Mouse (Mus musculus): ENCODE results near the gene Olfr1099. TPM values are rescaled to one million over a fixed set of nuclear protein-coding genes. Genes with fewer than 3 reads are reported as not detected.

The Olfr1099 gene
- total RNA-seq (2014; rRNA removed) (not detected in 2 replicates), polyA plus RNA-seq (2015; fragmentation: Nextera tagmentation; extraction: Ambion mirVana) (not detected in 2 replicates)

DNA sequence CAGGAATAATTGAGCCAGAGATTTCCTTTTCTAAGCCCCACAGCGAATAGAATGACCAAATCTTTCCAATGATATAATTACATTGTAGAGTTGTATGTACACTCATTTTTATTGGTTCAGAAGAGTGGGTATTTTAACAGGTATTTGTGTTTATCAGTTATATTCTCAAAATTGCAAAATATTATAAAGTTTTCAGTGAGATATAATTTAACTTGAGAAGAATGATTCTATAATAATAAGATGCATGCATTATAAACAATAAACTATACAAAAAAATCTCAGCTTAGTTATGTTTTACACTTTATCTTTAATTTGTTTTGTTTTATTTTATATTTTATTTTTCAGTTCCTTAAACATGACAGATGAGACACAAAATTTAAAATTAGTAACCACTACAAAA lies at the start of gene Olfr1099:
Gene Olfr1099, minus strand, starts transcription at position 101 of the 400 bp plus-strand sequence.
- H3K9ac ChIP-seq (replicated peaks; ENCODE audit: low read length, poor library complexity, severe bottlenecking), result no peak within 1 kb of the TSS
- WGBS, result 81% methylated on average over 1 of the region's 1 CpGs
- H3K4me1 ChIP-seq (ENCODE audit: insufficient read depth, low read length), result no peaks in the 10 kb centered on the region
- no peak within 1 kb of the TSS for H3K27ac ChIP-seq (ENCODE audit: low read depth, low read length)
- no peak within 1 kb of the TSS for H3K4me2 ChIP-seq (ENCODE audit: low read depth, low read length, poor library complexity, severe bottlenecking)
- DNase-seq (ENCODE audit: low spot score) (no peak), ATAC-seq (ENCODE audit: low FRiP score) (no peak)
- no peak within 1 kb of the TSS for H3K4me3 ChIP-seq (ENCODE audit: low read depth, low read length)
- no peaks in the 10 kb centered on the region for H3K27me3 ChIP-seq (ENCODE audit: insufficient read depth, low read length)
- no peak for TF ChIP-seq CTCF (IDR thresholded peaks at IDR 0.05)
- H3K36me3 ChIP-seq (ENCODE audit: insufficient read depth, low read length), result no peaks in the 10 kb centered on the region
- H3K9me3 ChIP-seq (ENCODE audit: low read length), result no peaks in the 10 kb centered on the region

DNA sequence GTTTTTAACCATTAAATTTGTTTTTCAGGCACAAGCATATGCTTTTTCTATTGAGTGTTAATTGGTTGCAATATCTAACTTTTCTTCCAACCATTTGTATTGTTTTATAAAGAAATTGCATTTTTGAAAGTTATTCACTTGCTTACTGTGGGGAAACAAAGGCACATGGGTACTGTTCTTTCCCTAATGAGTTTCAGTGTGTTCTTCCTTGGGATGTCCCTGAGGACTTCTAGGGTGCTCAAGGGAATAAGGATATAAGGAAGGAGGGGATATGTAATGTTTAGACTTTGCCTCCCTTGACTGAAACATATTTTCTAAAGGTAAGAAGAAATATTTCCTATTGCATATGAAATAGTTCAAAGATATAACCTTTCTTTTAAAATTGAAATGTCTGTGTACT lies 37.6 kb upstream of the Olfr1099 start, which contains the start of gene Olfr1102:
Gene Olfr1102, plus strand, starts transcription at position 301 of the 400 bp plus-strand sequence.
- Histone ChIP-seq H3K9ac (replicated peaks; ENCODE audit: low read length, poor library complexity, severe bottlenecking) (no peak within 1 kb of the TSS), H3K9me3 (ENCODE audit: low read length) (no peaks in the 10 kb centered on the region), H3K27me3 (ENCODE audit: insufficient read depth, low read length) (no peaks in the 10 kb centered on the region), H3K4me2 (ENCODE audit: low read depth, low read length, poor library complexity, severe bottlenecking) (no peak within 1 kb of the TSS), H3K4me1 (ENCODE audit: insufficient read depth, low read length) (no peaks in the 10 kb centered on the region), H3K27ac (ENCODE audit: low read depth, low read length) (no peak within 1 kb of the TSS), H3K36me3 (ENCODE audit: insufficient read depth, low read length) (no peaks in the 10 kb centered on the region), H3K4me3 (ENCODE audit: low read depth, low read length) (no peak within 1 kb of the TSS)
- no peak for TF ChIP-seq CTCF (IDR thresholded peaks at IDR 0.05)
- DNase-seq (ENCODE audit: low spot score) (no peak), ATAC-seq (ENCODE audit: low FRiP score) (no peak)

GRCm38 (mm10) chr2:86991121-86991520 lies 30.6 kb upstream of the Olfr1099 start, which contains the start of gene Olfr1101:
Gene Olfr1101 (minus strand): TSS chr2:86991221.
- no peak within 1 kb of the TSS for H3K27ac ChIP-seq (ENCODE audit: low read depth, low read length)
- DNase-seq (ENCODE audit: low spot score), result no peak
- no peak for TF ChIP-seq CTCF (IDR thresholded peaks at IDR 0.05)
- H3K9ac ChIP-seq (replicated peaks; ENCODE audit: low read length, poor library complexity, severe bottlenecking), result no peak within 1 kb of the TSS
- no peaks in the 10 kb centered on the region for H3K27me3 ChIP-seq (ENCODE audit: insufficient read depth, low read length)
- ATAC-seq (ENCODE audit: low FRiP score), result no peak
- H3K4me3 ChIP-seq (ENCODE audit: low read depth, low read length), result no peak within 1 kb of the TSS
- no peaks in the 10 kb centered on the region for H3K4me1 ChIP-seq (ENCODE audit: insufficient read depth, low read length)
- H3K4me2 ChIP-seq (ENCODE audit: low read depth, low read length, poor library complexity, severe bottlenecking), result no peak within 1 kb of the TSS
- no peaks in the 10 kb centered on the region for H3K36me3 ChIP-seq (ENCODE audit: insufficient read depth, low read length)
- no peaks in the 10 kb centered on the region for H3K9me3 ChIP-seq (ENCODE audit: low read length)
- 78% methylated on average over 3 of the region's 3 CpGs for WGBS

GRCm38 (mm10) chr2:86979854-86980253 lies 19.4 kb upstream of the Olfr1099 start, which contains the start of gene Olfr1100:
Gene Olfr1100 (minus strand): TSS chr2:86979954.
- H3K9ac ChIP-seq (replicated peaks; ENCODE audit: low read length, poor library complexity, severe bottlenecking), result no peak within 1 kb of the TSS
- no peak within 1 kb of the TSS for H3K4me2 ChIP-seq (ENCODE audit: low read depth, low read length, poor library complexity, severe bottlenecking)
- no peak for TF ChIP-seq CTCF (IDR thresholded peaks at IDR 0.05)
- H3K4me1 ChIP-seq (ENCODE audit: insufficient read depth, low read length), result no peaks in the 10 kb centered on the region
- no peak within 1 kb of the TSS for H3K4me3 ChIP-seq (ENCODE audit: low read depth, low read length)
- no peak for DNase-seq (ENCODE audit: low spot score)
- WGBS, result 81% methylated on average over 3 of the region's 3 CpGs
- no peak within 1 kb of the TSS for H3K27ac ChIP-seq (ENCODE audit: low read depth, low read length)
- no peaks in the 10 kb centered on the region for H3K9me3 ChIP-seq (ENCODE audit: low read length)
- H3K27me3 ChIP-seq (ENCODE audit: insufficient read depth, low read length), result no peaks in the 10 kb centered on the region
- no peaks in the 10 kb centered on the region for H3K36me3 ChIP-seq (ENCODE audit: insufficient read depth, low read length)
- no peak for ATAC-seq (ENCODE audit: low FRiP score)

DNA sequence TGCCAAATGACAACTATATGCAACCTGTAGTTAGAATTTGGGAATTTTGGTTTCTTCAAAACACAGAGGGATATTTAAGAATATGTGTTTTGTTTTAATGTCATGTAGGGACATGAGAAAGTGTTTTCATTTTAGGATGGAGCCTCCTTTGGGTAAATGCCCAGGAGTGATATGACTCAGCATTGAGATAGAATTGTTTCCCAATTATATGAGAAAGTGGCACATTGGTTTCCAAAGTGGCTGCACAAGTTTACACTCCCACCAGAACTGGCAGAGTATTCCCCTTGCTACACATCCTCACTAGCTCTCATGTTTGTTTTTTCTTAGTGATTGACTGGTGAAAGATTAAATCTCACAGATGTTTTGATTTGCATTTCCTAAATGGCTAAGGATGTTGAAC lies 33.9 kb downstream of the Olfr1099 start:
- Histone ChIP-seq H3K27me3 (ENCODE audit: insufficient read depth, low read length) (no peaks in the 10 kb centered on the region), H3K36me3 (ENCODE audit: insufficient read depth, low read length) (no peaks in the 10 kb centered on the region), H3K4me1 (ENCODE audit: insufficient read depth, low read length) (no peaks in the 10 kb centered on the region), H3K27ac (ENCODE audit: low read depth, low read length) (no peak overlapping the region), H3K9ac (replicated peaks; ENCODE audit: low read length, poor library complexity, severe bottlenecking) (no peak overlapping the region), H3K4me3 (ENCODE audit: low read depth, low read length) (no peak overlapping the region), H3K4me2 (ENCODE audit: low read depth, low read length, poor library complexity, severe bottlenecking) (no peak overlapping the region), H3K9me3 (ENCODE audit: low read length) (no peaks in the 10 kb centered on the region)
- no peak for DNase-seq (ENCODE audit: low spot score)
- ATAC-seq (ENCODE audit: low FRiP score), result no peak
- TF ChIP-seq CTCF (IDR thresholded peaks at IDR 0.05), result no peak

DNA sequence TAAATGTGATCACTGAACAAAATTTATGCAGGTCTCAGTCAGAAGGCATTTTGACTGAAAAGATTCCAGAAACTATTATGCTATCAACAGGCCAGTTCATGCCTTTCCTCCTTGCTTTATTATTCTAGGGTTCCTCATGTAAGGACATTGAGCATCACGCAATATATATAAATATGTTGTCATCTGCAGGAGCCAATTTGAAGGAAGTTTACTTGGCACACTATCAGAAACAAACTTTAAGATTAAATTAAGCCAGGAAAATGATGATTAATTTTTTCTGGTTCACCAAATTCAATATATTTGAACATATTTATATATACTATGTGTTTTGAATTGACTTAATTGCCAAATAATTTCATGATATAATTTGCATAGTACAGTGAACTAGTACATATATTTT lies 36.0 kb downstream of the Olfr1099 start, which contains the start of gene Olfr1098:
Gene Olfr1098, minus strand, starts transcription at position 101 of the 400 bp plus-strand sequence.
- Histone ChIP-seq H3K4me3 (ENCODE audit: low read depth, low read length) (no peak within 1 kb of the TSS), H3K27me3 (ENCODE audit: insufficient read depth, low read length) (no peaks in the 10 kb centered on the region), H3K9ac (replicated peaks; ENCODE audit: low read length, poor library complexity, severe bottlenecking) (no peak within 1 kb of the TSS), H3K4me1 (ENCODE audit: insufficient read depth, low read length) (no peaks in the 10 kb centered on the region), H3K9me3 (ENCODE audit: low read length) (no peaks in the 10 kb centered on the region), H3K36me3 (ENCODE audit: insufficient read depth, low read length) (no peaks in the 10 kb centered on the region), H3K4me2 (ENCODE audit: low read depth, low read length, poor library complexity, severe bottlenecking) (no peak within 1 kb of the TSS), H3K27ac (ENCODE audit: low read depth, low read length) (no peak within 1 kb of the TSS)
- no peak for TF ChIP-seq CTCF (IDR thresholded peaks at IDR 0.05)
- ATAC-seq (ENCODE audit: low FRiP score) (no peak), DNase-seq (ENCODE audit: low spot score) (no peak)
- WGBS, result 87% methylated on average over 1 of the region's 1 CpGs
